29 mouse cellular contexts compared by ENCODE assay signal in the genomic region with DNA sequence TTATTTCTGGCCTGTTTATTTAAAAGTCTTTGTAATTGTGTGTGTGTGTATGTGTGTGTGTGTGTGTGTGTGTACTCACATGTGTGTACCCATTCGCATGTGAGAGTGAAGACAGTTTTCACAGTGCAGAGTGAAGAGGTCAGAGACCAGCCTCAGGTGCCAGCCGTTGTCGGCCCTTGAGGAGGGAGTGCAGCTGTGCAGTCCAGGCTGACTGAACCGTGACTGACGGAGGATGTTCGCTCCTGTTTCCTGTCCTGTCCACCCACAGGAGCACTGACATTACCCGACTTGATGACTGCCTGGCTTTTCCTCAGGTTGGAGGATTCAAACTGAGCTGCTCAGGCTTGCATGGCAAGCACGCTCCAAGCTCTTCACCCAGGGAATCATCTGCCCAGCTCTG. TPM values are rescaled to one million over a fixed set of nuclear protein-coding genes. Genes with fewer than 3 reads are reported as not detected.
DNase-seq lines count a peak whose midpoint lies in the region; ATAC-seq lines count a peak whose summit lies in the region.
"Had no signal": no experiment of that assay in that cellular context is flagged by ENCODE, and none has a peak within 500 bp of the region (broad histone marks: within the 10 kb centered on the region; RNA-seq: fewer than 3 reads in every experiment).

No protein-coding gene starts in this region.

- H3K36me3 ChIP-seq in kidney, embryonic 16.5 days (ENCODE audit: insufficient read depth, low read length) = no peaks in the 10 kb centered on the region
- H3K36me3 ChIP-seq in hindbrain, embryonic 11.5 days (ENCODE audit: control insufficient read depth, insufficient read depth, low read length) = no peaks in the 10 kb centered on the region
- H3K36me3 ChIP-seq: heart, embryonic 15.5 days; limb, embryonic 13.5 days; liver, embryonic 12.5 days had no signal

- no peaks in the 10 kb centered on the region for H3K27me3 ChIP-seq in kidney, embryonic 16.5 days (ENCODE audit: insufficient read depth, low read length)
- H3K27me3 ChIP-seq in hindbrain, embryonic 11.5 days (ENCODE audit: control insufficient read depth, insufficient read depth, low read length) = no peaks in the 10 kb centered on the region
- H3K27me3 ChIP-seq: CH12.LX; forebrain, embryonic 12.5 days; heart, embryonic 15.5 days; hindbrain, embryonic 13.5 days; limb, embryonic 13.5 days; liver, embryonic 12.5 days; neural tube, embryonic 13.5 days had no signal

- no peak overlapping the region for H3K4me3 ChIP-seq in kidney, embryonic 16.5 days (ENCODE audit: low read length)
- no peak overlapping the region for H3K4me3 ChIP-seq in hindbrain, embryonic 11.5 days (ENCODE audit: low read depth, low read length)
- H3K4me3 ChIP-seq: forebrain, embryonic 12.5 days; heart, embryonic 15.5 days; hindbrain, embryonic 13.5 days; layer of hippocampus, adult 2 months; left cerebral cortex, adult 2 months; limb, embryonic 13.5 days; liver, embryonic 12.5 days; midbrain, embryonic 10.5 days; myocyte; neural tube, embryonic 13.5 days had no signal

- no peak overlapping the region for H3K9ac ChIP-seq in kidney, embryonic 16.5 days (replicated peaks; ENCODE audit: low read length)
- H3K9ac ChIP-seq in hindbrain, embryonic 11.5 days (ENCODE audit: low read depth, low read length) = no peak overlapping the region
- H3K9ac ChIP-seq: forebrain, embryonic 12.5 days; forebrain, postnatal 0 days; heart, embryonic 15.5 days; hindbrain, embryonic 13.5 days; limb, embryonic 13.5 days; liver, embryonic 12.5 days; neural tube, embryonic 13.5 days had no signal

- H3K9me3 ChIP-seq in kidney, embryonic 16.5 days (ENCODE audit: low read length) = peaks cover 4% of the 10 kb centered on the region
- no peaks in the 10 kb centered on the region for H3K9me3 ChIP-seq in hindbrain, embryonic 11.5 days (ENCODE audit: control insufficient read depth, low read length)
- H3K9me3 ChIP-seq: forebrain, embryonic 12.5 days; heart, embryonic 15.5 days; hindbrain, embryonic 13.5 days; limb, embryonic 13.5 days; liver, embryonic 12.5 days; neural tube, embryonic 13.5 days had no signal

- no peak overlapping the region for H3K27ac ChIP-seq in kidney, embryonic 16.5 days (ENCODE audit: low read length)
- H3K27ac ChIP-seq in hindbrain, embryonic 11.5 days (ENCODE audit: low read depth, low read length) = no peak overlapping the region
- H3K27ac ChIP-seq: forebrain, embryonic 12.5 days; heart, embryonic 15.5 days; hindbrain, embryonic 13.5 days; layer of hippocampus, adult 2 months; left cerebral cortex, adult 2 months; limb, embryonic 13.5 days; liver, embryonic 12.5 days; macrophage; midbrain, embryonic 10.5 days; neural tube, embryonic 13.5 days had no signal

- 43% methylated on average over 8 of the region's 8 CpGs for WGBS in kidney, embryonic 16.5 days
- 79% methylated on average over 8 of the region's 8 CpGs for WGBS in hindbrain, embryonic 11.5 days

- peak; percentile 18 for DNase-seq in A20 (ENCODE audit: low read depth, low spot score)
- DNase-seq in kidney, postnatal 36 days = peak; percentile 71 to 74
- DNase-seq in left cerebral cortex, adult 9 months (ENCODE audit: low spot score in 2 of 2) = no peak
- DNase-seq in hindbrain, embryonic 11.5 days (ENCODE audit: low spot score) = no peak
- DNase-seq: adrenal gland, adult 2 months; adrenal gland, postnatal 36 days; cerebellum, adult 18-20 months; cerebellum, postnatal 14 days; forebrain, postnatal 0 days; heart, postnatal 36 days; lung, adult 18-20 months; thymus, postnatal 4 days had no signal

- no peaks in the 10 kb centered on the region for H3K4me1 ChIP-seq in kidney, embryonic 16.5 days (ENCODE audit: insufficient read depth, low read length)
- H3K4me1 ChIP-seq in hindbrain, embryonic 11.5 days (replicated peaks; ENCODE audit: control insufficient read depth, insufficient read depth, low read length) = no peaks in the 10 kb centered on the region
- H3K4me1 ChIP-seq: heart, embryonic 15.5 days; limb, embryonic 13.5 days; liver, embryonic 12.5 days had no signal

- ATAC-seq in erythroblast, adult 5-6 weeks (replicated peaks; ENCODE audit: low FRiP score, poor library complexity, severe bottlenecking) = 0 out of 2 replicates have a peak, but pooled peaks have one; percentile 8
- peak; percentile 82 for ATAC-seq in kidney, embryonic 16.5 days (ENCODE audit: low FRiP score, low TSS enrichment)
- ATAC-seq in hindbrain, embryonic 11.5 days (ENCODE audit: low FRiP score) = no peak
- ATAC-seq: activated CD4-positive, CD25-positive, alpha-beta regulatory T cell, adult 4 months; forebrain, postnatal 0 days; intestine, postnatal 0 days; liver, embryonic 12.5 days; lung, postnatal 0 days had no signal

- H3K4me2 ChIP-seq in kidney, embryonic 16.5 days (replicated peaks; ENCODE audit: low read depth, low read length) = no peak overlapping the region
- no peak overlapping the region for H3K4me2 ChIP-seq in hindbrain, embryonic 11.5 days (replicated peaks; ENCODE audit: low read depth, low read length)
- H3K4me2 ChIP-seq: forebrain, embryonic 12.5 days; heart, embryonic 15.5 days; hindbrain, embryonic 13.5 days; limb, embryonic 13.5 days; liver, embryonic 12.5 days; neural tube, embryonic 13.5 days had no signal

RNA-seq across cellular contexts. Expression of gene Arvcf, which starts 15.0 kb away (rescaled TPM):
- total RNA-seq in erythroblast, adult 5-6 weeks (2015; ENCODE audit: low replicate concordance) = 1.5 and 2.7 TPM in 2 replicates
- 8.7 TPM in 1 of 2 replicates, not detected in the other for total RNA-seq in erythroblast, adult 5-6 weeks (2017; ENCODE audit: low replicate concordance)
- polyA plus RNA-seq in kidney, embryonic 16.5 days (2015; fragmentation: Nextera tagmentation; extraction: Ambion mirVana) = 31.0 and 31.2 TPM in 2 replicates
- polyA plus RNA-seq in hindbrain, embryonic 11.5 days (2014; fragmentation: Nextera tagmentation; extraction: Ambion mirVana) = 59.2 and 62.0 TPM in 2 replicates

RNA-seq across cellular contexts. Expression of gene Tango2, which starts 15.0 kb away (rescaled TPM):
- total RNA-seq in erythroblast, adult 5-6 weeks (2015; ENCODE audit: low replicate concordance) = 8.8 and 26.9 TPM in 2 replicates
- total RNA-seq in erythroblast, adult 5-6 weeks (2017; ENCODE audit: low replicate concordance) = 8.8 and 12.1 TPM in 2 replicates
- 29.1 and 31.0 TPM in 2 replicates for polyA plus RNA-seq in kidney, embryonic 16.5 days (2015; fragmentation: Nextera tagmentation; extraction: Ambion mirVana)
- polyA plus RNA-seq in hindbrain, embryonic 11.5 days (2014; fragmentation: Nextera tagmentation; extraction: Ambion mirVana) = 51.3 and 54.0 TPM in 2 replicates

Comparison
In these comparisons a context has a peak if more than half of its experiments do, and no peak if none do; other contexts are left out.
1. DNase-seq: peak in A20 (single experiment) and kidney, postnatal 36 days (2 of 2); none in left cerebral cortex, adult 9 months (0 of 2) and hindbrain, embryonic 11.5 days (single experiment).